Mouse (Mus musculus) left cerebral cortex, adult 9 months (tissue): ENCODE results near the gene Icos.

Experiments
- DNase-seq, 2 experiments: peaks; one replicate each; pipeline ENCODE4 v3.0.0; 2022; ENCODE audit warnings: low spot score in 2 of 2

Gene Icos

DNA sequence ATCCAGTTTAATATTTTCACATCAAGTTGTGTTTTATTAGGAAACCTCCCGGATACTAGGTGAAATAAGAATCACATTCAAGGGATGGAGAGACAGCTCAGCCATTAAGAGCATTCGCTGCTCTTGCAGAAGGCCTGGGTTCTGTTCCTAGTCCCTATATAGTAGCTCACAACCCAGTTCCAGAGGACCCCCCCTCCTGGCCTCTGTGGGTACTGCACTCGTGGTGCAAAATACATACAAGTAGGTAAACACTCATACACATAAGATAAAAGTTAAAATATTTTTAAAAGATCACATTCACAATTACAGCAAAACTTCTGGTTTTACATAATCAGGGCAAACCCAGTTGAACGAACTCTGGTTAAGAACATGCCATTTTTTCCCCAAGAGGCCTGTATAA, 15.6 kb upstream of the Icos start:
- no peak for DNase-seq

DNA sequence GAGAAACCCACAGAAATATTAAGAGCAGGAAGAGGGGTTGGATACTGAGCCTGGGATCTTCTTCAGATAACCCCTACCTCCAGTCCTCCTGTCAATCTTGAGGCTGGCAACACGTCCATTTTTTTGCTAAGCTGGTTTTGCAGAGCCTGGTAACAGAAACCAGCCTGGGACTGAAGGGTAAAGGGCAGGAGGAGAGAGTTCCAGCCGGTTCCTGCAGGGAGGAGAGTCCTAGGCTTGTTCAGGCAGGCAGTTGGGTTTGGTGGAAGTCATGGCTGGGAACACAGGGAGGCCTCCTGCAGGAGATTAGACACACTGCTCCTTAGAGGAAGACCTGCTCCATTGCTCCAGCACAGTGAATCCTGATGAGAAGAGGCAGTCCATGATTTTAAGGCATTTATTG, 10.2 kb upstream of the Icos start:
- DNase-seq = no peak

DNA sequence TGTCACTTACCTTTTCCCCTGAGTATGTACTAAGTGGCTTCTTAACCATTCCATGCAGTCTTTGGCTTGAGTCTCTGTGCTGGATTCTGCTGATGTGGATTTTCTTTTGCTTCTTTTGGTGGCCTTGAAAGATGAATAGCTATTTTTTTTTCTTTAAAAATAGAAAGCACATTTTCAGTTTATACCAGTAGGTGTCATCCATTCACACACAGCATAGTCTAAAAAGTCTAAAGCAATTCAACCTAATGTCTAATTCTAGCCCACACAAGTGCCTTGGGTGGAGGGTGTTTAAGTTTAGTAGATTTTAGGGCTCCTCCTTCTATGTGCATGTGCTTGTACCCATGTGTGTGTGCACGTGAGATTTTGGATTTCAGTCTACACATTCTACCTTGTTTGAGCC, 6.9 kb upstream of the Icos start:
- no peak for DNase-seq

DNA sequence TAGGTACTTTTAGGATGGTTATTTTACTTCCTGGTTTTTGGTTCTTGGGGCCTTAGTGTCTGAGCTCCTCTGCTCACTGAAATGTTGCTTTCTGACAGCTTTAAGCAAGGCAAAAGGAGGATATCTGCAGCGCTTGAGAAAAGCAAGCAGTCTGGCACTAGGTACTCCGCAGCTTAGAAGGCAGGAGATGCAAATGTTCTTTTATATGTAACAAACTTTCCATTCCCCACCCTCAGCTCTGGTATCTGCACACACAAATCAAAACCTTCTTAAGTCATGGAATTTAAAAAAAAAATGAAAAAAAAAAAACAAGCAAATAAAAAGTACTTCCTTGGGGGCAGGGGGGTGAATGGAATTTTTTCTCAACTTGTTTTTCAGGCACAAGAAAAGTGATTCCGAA, 3.5 kb upstream of the Icos start:
- DNase-seq = no peak

DNA sequence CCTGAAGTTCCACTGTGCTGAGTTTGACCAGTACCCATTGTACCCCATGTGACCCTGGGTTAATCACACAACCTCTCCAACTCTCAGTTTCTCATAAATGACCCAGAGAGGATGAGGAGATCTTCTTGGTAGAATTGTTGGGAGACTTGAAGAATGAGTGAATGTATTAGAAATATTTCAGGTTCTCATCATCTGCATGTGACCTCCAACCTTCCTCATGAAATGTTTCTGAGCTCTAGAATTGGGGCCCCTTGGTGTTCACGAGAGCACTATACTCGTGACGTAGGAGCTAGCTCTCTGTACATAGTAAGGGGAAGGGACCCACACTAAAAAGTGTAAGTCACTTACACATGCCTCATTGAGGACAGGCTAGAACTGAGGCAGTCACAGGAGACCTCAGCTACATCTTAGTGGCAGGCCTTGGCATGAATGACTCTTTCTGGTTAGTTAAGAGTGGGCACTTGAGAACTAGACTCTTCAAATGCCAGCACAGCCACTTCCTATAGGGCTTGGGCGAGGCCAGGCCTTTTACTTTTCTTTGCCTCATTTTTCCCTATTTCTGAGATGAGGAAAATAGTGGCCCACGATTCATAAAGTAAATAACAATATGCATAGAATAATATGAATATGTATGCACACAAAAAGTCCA, 2.0 kb upstream of the Icos start:
- DNase-seq = no peak

DNA sequence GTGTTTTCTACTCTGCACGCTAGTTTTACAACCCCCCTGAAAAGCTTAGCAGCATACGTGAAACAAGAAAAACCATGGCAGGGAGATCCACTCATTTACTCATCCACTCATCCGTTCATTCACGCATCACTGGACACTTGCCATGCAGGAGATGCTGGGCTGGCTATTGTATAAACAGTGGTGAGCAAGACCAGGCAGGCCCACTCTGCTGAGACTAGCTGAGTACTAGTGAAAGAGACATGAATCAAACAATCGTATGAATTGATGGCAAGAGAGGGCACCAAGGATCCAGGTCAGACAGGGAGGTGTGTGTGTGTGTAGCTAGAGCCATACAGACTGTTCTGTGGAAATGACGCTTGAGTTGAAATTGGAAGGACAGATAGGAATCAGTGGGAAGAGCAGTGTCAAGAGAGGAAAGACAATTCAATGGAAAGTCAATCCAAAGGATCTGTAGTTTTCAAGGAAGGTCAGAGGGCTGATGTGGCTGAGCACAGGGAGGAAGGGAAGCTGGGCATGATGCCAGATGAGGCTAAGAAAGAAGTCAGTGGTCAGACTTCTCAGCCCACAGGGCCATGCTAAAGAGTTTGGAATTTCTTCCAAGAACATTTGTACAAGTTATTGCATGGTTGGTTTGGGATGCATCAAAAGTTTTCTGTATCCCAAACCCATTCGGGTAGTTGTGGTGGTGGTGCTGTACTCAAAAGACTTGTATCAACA, 1.6 kb downstream of the Icos start:
- DNase-seq = no peak

DNA sequence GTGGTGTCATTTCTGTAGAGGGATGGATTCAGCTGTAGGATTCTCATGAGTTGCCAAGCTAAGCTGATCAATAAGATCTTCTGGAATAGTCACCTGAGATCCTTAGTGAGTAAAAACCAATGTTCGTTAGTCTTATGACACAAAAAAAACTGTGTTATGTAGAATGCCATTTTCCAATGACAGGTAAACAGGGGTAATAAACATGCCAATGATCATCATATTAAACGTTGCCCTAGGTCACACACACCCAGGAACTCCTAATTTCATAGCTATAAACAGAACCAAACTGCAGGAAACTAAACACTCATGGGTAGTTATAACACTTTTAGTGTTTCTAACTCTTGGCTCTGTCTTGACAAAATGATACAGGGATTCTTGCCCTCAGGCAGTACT, 2.1 kb downstream of the Icos start:
- no peak for DNase-seq

DNA sequence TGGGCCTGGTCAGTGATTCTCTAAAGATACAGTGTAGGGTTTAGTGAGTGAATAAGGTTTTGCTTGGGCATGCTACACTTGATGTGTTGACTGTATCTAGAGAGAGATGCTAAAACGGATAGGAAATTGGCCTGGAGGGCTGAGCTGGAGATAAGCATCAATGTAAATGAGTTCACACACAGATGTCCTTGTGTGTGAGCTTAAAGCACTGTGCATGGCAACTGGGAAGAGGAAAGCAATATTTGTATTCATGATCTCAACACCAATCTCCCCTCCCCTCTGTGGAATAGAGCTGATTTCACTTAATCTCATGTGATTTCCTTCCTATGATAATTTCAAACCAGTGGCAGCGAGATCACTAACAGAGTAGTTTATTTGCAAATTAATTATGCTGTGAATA, 7.3 kb downstream of the Icos start:
- DNase-seq = no peak

DNA sequence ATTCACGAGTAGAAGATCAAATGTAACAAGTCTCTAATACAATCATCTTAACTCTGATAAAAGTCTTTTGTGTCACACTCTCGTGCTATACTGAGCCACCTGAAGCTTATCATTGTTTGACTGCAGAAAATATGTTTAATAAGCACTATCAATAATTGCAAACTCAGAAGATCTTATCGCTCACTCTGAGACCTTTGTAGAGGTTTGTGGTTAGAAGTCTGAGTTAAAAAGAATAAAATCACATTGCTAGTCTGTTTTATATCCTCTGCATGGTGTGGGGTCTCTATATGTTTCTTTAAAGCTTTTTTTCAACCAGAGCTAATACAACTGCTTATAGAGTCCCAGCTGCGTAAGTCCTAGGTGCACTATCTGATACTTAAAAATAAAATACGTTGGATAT, 8.4 kb downstream of the Icos start:
- no peak for DNase-seq

DNA sequence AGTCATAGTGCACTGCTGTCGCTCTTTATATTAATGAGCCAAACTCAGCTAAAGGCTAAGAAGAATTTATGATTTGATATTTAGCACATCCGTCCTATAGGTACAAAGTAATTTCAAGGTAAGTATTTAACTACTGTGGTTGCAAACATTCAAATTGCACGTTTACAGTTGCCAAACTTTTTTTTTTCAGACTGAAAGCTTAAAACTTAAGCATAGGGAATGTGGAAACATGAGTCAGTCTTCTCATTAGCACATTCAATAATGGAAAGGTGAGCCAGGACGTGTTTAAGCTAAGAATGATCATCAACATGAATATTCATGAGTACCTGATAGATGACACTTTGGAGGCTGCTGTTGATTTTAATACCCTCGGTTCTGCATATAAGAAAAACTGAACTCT, 11.4 kb downstream of the Icos start:
- no peak for DNase-seq

DNA sequence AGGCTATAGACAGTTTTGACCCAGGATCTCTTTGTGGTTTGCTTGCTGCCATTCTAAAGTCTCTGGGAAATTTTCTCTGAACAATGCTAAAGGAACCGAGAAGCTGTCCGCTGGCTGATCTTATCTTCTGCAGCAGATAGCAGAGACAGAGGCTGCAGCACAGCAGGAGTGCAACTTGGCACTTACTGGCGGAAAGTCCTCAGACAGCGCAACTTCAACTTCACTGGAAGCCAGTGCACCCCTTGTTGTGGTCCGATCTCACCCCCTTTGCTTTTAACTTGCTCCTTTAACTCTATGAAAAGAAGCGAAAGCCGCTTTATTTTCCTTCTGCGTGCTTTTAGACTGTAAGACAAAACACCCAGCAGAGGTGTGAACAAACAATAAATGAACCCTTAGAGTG, 12.6 kb downstream of the Icos start:
- DNase-seq = no peak

DNA sequence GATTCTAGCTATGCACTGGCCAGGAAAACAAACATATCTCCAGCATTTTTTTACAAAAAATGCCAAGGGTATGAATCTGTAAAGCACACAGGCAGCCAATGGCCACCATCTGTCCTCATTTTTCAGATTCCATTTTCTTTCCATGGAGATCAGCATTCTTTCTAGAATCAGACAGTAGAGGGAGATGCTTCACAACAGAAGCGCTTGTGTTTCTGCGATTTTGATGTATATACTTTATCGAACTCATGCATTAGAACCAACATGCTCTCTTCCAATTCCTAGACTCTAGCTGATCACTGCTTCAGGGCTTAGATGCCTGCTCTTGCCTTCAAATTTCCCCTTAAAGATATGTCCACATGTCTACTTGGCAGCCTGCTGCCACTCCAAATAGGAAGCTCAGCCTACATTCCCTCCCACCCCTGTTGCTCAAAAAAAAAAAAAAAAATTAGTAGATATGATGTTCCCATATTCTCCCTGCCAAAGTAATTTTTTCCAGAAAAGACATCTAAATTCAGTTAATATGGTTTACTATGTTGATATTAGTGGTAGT, 20.4 kb downstream of the Icos start:
- no peak for DNase-seq

DNA sequence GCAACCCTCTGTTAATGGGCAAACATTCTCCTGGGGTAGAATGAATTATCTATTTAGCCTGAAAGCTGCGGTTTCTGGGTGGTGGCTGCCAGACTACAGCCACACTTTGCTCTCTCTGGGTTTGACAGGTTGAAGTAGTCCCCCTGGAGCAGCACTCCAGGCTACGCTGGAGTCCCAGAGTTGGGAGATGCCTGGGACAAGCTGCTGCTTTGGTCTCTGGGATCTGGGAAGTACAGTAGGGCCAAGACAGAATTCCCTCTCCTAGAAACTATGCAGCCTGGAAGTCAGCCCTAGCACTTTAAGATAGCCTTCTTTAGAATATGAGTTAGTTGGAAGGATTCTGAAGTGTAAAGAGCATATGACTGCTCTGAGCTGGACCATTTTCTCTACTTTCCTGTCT, 21.0 kb downstream of the Icos start:
- DNase-seq = no peak

DNA sequence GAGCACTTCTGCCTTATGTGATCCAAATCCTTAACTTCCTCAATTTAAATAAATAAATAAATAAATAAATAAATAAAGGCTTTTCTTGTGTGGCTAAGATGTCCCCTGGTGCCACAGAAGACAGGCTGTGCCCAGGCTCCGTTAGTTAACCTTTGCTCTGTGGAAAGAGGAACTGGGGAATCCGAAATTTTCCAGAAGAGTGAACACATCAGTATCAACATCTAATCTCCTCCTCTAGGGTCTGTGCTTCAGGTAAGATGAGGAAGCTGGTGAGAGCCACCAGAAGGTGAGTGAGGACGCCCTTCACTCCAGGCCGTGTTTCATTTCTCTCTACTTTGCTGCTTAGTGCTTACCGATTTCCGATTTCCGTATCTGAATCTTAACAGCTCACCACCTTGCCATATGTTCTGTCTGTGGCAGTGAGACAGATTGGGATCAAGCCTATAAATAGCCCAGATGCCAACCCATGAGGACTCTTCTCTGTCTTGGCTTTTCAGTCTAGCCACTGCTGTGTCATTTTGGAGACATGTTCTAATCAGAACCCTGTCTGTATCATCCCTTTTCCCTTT, 24.1 kb downstream of the Icos start:
- no peak for DNase-seq

DNA sequence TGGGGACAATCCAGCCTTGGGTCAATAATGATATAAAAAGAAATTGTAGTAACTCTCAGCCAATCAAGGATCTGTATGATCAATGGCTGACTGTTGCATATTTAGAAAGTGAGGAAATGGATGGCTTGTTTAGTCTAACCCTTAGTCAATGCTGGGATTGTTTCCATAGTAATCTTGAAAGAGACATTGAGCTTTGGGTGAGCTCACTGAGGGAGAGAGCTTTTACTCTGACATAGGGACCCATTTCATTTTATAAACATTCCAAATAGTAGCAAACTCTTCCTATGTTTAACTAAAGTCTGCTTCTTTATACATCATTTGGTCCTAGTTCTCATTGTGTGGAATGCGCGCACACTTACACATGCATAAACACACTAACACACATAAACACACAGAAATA, 28.5 kb downstream of the Icos start:
- no peak for DNase-seq

DNA sequence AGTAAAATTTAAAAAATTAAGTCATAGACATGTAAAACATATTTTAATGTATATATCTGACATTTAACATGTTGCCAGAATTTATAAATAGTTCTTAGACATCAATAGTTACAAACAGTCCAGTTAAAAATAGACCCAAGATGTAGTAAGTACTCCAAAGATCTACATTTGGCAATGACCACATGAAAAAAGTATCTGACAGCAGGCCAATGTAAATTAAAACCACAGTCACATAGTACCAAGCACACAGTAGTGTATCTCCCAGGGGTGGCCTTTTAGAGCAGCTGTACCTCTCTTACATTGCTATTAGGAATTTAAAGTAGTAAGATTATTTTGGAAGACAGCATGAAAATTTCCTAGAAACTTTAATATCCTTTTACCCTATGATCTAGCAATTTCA, 29.8 kb downstream of the Icos start:
- no peak for DNase-seq

DNA sequence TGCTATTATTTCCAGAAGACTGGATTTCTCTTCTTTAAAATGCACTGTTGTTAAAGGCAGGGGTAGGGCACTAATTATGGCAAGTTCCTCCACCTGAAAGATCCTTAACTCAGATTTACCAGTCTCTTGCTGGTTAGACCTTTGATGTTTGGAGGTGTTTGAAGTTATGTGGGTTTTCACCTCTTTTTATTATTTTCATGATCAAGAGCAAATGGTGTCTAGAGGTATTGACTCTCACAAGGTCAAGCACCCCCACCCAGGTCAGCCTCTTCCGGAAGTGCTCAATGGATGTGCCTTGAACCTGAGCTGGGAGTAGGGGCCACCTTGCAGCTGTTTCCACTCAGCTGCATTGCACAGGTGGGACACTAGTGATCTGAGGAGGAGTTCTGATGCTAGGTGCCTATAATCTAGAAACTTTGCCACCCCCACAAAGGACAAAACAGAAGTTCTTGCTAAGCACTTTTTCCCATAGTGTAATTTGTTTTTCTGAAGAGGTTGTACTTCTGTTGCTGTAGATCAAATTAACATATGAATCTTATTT, 38.9 kb downstream of the Icos start:
- DNase-seq = no peak

DNA sequence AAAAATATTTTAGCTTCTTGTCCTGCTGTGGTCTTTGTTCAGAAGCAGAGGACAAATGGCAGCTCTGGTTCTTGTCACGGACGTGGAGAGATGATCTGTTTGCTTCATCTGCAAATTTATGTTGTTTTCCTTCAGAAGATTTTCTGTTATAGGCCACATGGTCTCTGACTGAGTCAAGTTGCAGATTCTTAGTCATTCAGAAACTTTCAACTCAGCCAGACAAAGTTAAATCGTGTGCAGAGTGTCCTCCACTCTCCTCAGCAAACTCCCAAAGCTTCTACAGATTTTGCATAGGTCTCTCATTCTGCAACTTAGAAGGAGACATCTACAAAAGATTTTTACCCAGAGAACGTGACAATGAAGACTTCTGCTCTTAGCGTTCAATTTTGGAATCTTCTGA, 49.0 kb downstream of the Icos start:
- DNase-seq = no peak

DNA sequence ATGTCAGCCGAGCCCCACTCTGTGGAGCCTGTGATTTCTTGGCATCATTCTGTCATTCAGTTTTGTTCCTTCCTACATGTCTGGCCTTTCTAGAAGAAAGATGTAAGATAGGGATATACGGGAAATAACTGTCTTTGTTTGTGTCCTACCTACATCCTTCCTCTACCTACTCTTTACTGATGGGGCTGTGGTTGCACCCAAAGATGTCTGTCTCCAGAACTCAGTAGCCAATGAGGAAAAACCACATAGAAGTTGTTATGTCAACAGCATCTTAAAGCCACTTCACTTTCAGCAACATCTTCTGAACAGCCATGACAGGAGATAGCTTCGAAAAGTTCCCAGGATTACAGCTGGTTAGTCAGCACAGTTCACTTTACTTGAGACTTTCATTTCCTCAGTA, 49.8 kb downstream of the Icos start:
- no peak for DNase-seq

DNA sequence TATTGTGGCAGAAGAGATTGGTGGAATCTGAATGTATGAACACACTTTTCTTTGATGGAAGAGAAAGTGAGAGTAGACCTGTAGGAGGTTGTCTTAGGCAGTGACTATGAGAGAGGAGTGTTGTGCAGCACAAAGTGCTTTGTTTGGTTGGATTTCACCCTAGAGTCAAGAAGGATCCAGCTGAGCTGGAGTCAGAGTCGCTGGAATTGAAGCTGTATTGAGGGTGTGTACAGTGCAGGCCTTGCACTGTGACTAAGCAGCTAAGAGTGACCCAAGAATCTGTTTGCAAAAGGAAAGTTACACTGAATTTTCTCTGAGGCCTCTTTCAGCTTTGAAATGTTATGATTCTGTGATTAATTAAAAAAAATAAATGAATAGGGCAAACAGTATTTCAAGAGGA, 52.2 kb downstream of the Icos start:
- no peak for DNase-seq

DNA sequence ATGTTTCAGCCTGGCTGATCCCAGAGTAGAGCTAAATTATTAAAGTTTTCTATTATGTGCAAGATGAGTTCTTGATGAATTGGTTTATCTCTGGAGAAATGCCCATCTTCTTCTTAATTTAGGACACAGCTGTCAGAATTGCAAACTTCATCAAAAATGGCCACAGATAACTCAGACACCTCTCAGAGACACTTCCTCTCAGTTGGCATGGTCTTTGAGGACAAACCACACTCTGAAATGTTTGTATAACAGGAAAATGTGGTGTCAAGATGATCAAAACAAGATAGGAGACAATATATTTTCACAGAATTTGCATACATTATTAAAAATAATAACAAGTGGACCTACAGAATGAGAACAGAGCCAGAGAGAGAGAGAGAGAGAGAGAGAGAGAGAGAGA, 52.8 kb downstream of the Icos start:
- no peak for DNase-seq

DNA sequence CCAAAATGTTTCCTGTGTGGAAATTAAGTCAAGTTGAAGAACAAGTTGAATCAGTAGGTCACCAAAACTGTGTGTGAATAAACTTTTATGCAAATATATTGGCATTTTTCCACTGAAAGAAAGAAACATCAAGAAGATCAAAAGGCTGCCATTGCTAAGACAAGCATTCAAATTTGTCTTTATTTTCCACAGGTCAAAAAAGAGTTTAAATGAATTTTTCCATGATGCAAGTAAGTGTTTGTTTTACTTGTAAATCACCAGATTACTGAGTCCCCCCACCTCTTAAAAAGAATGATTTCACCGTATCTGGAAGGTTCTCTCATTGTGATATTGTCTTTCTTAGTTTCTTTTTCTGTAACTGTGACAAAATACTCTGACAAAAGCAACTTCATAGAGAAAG, 57.5 kb downstream of the Icos start:
- DNase-seq = no peak

DNA sequence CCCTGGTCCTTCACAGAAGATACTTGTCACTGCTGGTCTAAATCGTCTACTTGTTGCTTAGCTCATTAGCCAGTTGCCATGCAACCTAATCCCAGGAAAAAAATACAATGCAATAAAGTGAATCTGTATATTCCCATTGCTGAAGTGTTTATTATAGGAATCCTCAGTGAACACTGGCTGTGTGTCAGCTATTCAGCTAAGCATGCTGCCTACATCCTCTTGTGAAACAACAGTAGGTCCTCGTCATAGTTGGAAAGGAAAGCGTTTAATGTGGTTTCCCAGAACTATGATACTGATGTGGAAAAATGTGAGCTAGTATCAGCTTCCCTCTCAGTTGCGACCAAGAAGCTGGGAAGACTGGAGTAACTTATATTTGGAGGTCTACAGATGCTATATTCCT, 60.5 kb downstream of the Icos start:
- DNase-seq = no peak
